Mouse (Mus musculus) c-Kit-positive CD71-positive TER-119-positive erythroid progenitor cells, embryonic 14.5 days (primary cell): ENCODE measurements around the gene Mid1.

Experiments
- DNase-seq: peaks from one replicate; pipeline ENCODE4 v3.0.0-alpha.2; 2013; ENCODE audit warnings: low spot score

Mid1 gene

GRCm38 (mm10) chrX:169813673-169814072 lies 128.7 kb downstream of the Mid1 start:
- DNase-seq = no peak

DNA sequence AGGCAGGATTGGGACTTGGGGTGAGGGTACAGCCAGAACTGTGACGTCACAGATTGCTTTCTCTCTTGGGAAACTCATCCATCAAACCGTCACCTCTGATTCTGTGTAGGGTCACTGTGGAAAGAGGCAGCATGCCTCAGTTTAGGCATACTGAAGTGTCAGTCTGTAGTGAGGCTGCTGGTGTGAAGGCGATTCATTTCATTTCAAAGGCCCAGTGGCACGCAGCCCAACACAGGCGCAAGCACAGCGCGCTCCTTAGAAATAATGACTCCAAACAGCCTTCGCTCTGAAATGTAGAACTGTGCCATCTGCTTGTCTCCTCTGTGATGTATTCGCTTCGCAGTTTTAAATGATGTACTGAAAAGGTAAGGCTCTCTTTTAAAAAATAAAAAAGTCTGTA lies 141.9 kb downstream of the Mid1 start:
- DNase-seq = no peak

- no peak for DNase-seq
These were observed 142.7 kb downstream of the Mid1 start for GRCm38 (mm10) chrX:169827720-169828119.

DNA sequence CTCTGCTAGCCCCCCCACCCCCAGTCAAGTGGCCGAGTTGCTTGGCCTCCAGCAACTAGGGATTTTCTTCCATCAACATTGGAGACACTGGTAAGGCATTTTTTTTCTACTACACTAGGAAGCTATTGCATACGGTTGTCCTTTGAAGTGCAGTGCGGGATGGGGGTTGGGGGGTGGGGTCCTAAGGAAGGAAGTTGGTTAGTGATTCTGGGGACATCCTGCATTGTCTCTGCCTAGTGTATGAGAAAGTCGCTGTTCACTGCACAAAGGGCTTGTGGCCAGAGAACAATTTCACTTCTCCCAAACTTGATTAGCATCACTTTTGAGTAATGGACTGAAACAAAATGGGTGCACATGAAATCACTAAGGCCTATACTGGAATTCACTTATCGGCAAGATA lies 143.1 kb downstream of the Mid1 start:
- DNase-seq = no peak

- DNase-seq = no peak
These were observed 145.1 kb downstream of the Mid1 start for GRCm38 (mm10) chrX:169830052-169830451.

- DNase-seq = no peak
These were observed 153.1 kb downstream of the Mid1 start for GRCm38 (mm10) chrX:169837947-169838649.

DNA sequence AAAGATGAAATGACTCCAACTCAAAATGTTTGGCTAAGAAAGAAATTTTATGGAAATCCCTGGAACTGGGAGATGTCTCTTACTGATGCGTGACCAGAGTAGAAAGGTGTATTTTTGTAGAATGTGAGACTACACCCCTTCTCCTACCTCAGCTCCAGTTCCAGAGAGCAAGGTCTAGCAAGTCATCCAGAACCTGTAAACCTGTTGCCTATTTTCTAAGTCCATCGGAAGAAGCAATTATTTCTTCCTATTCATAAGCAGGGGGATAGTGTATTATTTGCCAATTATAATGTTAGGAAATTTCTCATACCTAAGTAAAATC lies 153.6 kb downstream of the Mid1 start:
- no peak for DNase-seq

- DNase-seq = no peak
These were observed 158.3 kb downstream of the Mid1 start for GRCm38 (mm10) chrX:169843267-169843666.

GRCm38 (mm10) chrX:169844150-169844772 lies 159.3 kb downstream of the Mid1 start:
- DNase-seq = no peak

- no peak for DNase-seq
These were observed 161.2 kb downstream of the Mid1 start for GRCm38 (mm10) chrX:169846187-169846586.

- DNase-seq = no peak
These were observed 176.3 kb downstream of the Mid1 start for GRCm38 (mm10) chrX:169861194-169861720.

GRCm38 (mm10) chrX:169862440-169862839 lies 177.4 kb downstream of the Mid1 start:
- no peak for DNase-seq

DNA sequence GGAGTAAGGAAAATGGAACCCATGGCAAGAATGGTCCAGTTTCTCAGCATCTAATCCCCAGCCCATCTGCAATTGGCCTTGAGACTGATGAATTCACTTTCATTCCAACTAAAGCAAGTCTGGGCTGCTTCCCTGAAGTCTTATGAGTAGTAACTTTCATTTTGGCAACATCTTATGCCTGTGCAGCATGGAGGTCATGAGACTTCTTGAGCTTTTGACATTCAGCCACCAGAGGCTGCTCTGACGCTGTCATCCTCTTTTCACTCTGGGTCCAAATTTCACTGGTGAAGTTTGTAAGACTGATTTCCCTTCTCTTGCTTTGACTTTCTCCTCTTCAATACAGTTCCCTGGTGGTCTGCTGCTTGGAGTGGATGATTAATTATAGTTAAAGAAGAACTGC lies 177.8 kb downstream of the Mid1 start:
- no peak for DNase-seq

DNA sequence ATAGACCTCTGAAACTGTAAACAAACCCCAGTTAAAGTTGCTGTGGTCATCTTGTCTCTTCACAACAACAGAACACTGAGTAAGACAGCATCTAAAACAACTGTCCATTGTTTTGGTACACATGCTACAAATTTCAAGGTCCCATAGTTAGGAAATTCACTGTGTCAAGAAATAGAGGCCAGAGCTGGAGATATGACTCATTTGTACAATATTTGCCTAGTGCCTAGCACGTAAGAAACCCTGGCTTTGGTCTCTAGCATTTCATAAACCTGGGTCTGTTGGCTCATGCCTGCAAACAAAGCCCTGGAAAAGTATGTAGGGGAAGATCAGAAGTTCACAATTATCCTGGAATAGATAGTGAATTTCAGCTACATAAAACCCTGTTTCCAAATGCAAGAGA lies 178.8 kb downstream of the Mid1 start:
- DNase-seq = no peak

DNA sequence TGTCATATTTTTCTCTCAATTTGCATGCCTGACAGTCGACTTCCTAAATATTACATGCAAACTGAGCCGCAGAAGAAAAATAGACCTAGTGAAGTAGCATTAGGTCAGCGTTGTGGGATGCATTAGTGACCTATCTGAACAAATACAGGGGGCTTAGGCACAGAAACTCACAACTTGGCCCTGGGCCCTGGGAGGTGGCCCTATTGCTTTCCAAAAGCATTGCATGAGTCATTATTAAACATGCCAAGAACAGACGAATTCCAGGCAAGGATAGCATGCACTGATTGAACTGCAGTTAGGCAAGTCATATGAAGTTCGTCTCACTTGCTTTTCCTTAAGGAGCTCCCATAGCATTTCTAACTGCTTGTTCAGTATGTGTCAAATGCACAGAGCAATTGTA lies 183.2 kb downstream of the Mid1 start:
- DNase-seq = no peak

GRCm38 (mm10) chrX:169874475-169874874 lies 189.5 kb downstream of the Mid1 start:
- no peak for DNase-seq

DNA sequence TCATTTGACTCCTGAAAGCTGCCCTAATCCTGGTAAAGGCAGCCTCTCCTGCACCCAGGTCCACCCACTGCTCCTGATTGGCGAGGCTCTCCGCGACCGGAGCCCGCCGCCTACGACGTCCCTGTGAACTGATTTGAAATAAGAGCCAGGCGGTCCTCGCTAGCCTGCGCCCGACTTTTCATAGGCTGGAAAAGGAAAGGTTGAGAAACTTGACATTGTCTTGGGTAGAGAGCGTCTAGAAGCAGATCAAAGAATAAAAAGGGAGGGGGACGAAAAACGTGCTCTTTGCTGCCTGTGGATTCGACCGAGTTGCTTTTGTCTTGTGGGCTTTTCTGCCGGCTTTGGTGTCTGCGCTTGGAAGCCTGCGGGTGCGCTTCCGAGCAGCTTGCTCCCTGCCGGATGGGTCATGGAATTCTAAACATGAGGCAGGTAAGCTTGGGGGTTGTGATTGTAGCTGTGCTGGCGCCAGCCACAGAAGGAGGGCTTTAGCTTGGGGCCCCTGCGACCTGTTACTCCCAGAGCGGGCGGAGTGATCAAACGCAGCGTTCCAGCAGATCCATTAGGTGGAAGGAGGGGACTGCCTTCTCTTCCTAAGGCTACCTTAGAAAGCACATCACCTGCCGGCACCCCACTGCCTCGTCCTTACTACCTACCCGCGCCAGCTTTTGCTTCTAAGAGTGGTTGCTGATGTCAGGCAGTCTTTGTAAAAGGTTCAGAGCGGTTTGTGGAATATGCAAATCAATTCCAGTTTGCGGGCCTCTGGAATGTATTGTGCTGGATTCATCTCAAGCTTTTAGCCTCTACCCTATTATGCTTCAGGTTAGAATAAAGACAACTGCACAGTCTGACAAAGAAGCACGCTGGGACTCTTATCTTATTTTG lies 194.7 kb downstream of the Mid1 start:
- DNase-seq = no peak

DNA sequence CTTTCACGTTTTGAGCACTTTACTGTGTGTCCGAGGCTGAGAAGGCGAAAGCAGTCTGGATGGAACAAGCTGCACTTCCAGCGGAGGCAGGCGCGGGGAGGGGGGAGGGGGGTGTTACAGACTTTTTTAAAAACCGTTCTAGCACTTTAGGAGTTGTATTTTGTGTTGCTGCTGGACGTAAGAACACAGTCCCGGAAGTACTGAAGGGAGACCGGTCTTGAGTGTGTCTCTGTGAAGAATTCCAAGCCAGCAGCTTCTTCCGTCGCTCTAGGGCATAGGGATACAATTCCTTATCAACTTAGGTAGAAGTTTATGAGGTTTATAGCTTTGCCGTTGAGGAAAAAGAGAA lies 195.3 kb downstream of the Mid1 start:
- DNase-seq = no peak

DNA sequence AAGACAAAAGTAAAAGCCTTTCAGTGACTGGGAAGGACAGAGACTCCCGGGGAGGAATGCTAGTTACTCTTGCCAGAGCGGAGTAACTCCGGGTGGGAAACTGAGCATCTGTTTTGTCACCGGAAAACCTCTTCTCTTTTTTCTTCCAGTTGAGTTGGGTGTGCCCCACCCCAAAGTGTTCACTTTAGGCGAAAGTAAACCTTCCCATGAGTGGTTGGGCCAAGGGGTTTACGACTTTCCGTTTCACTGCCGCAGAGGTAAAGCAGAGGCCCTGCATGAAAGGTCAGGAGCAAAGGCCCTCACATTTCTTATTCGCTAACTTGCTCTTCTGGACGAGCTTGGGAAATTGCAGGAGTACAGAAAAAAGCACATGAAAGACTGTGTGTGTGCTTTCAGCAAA lies 195.8 kb downstream of the Mid1 start:
- DNase-seq = no peak

DNA sequence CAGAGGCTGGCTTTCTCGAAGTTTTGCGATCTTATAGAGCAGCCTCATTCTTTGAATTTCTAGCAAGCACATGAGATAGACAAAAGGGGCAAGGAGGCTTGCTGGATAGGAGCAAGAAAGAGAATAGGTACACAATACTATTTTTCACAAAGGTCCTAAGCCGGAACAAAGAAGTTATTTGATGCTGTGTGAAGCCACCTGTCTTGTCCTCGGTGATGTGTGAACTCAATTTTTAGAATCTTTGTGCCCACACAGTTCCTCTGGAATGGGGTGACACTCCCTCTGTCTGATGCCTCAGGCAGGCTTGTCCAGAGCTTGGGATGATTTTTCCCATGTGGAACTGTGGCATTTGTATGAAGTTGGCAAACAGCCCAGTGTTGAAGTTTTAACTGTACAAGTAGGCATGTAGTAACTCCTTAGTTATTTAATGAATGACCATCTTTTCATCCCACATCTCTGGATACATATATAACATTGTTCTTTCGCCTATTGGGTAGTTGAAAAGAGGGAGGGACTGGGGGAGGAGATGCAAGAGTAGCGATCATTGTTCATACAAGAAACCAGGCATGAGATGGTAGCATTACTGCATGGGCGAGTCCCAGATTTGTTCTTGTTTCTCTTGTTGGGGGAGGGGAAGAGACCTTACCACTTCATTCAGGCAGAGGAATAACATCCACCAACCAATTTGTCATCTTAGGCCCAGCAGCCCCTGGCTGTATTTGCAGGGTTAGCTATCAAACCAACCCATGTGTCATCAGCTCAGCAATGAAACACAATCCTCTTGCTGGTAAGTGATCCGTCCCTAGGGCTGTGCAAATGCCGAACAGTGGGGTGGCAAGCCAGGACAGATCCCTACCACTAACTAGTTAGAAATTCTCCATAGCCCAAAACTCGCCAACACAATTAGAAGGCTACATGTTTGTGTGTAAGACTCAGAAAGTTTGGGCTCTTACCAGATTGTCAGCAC lies 196.5 kb downstream of the Mid1 start:
- DNase-seq = no peak

- DNase-seq = no peak
These were observed 197.2 kb downstream of the Mid1 start for GRCm38 (mm10) chrX:169882220-169882609.
